Mouse (Mus musculus): ENCODE measurements at regions not wholly inside any gene's neighbourhood (a gene's known extent, or its start where the extent isn't known, plus 50 kb on each side); places are given as distances from the start of the nearest gene placed in this dataset.

GRCm38 (mm10) chr4:55802101-55802500, 269.8 kb upstream of the Klf4 start:
- ATAC-seq (replicated peaks; ENCODE audit: low FRiP score, low TSS enrichment, low read depth) (no peak), DNase-seq (ENCODE audit: low spot score) (no peak)
- H3K27me3 ChIP-seq (replicated peaks; ENCODE audit: control insufficient read depth, insufficient read depth, low read length), result no peaks in the 10 kb centered on the region
- no peaks in the 10 kb centered on the region for H3K4me1 ChIP-seq (replicated peaks; ENCODE audit: control insufficient read depth, insufficient read depth, low read length)
- H3K36me3 ChIP-seq (ENCODE audit: control insufficient read depth, insufficient read depth, low read length), result no peaks in the 10 kb centered on the region
- no peak overlapping the region for H3K4me3 ChIP-seq (ENCODE audit: low read depth, low read length)
- H3K9me3 ChIP-seq (ENCODE audit: control insufficient read depth, low read length), result no peaks in the 10 kb centered on the region
- H3K4me2 ChIP-seq (ENCODE audit: low read length), result no peak overlapping the region
- H3K27ac ChIP-seq (ENCODE audit: low read depth), result no peak overlapping the region
- 84% methylated on average over 4 of the region's 4 CpGs for WGBS
- no peak overlapping the region for H3K9ac ChIP-seq (ENCODE audit: low read length)

- Histone ChIP-seq H3K4me1 (replicated peaks; ENCODE audit: control insufficient read depth, insufficient read depth, low read length) (no peaks in the 10 kb centered on the region), H3K27ac (ENCODE audit: low read depth) (no peak overlapping the region), H3K9ac (ENCODE audit: low read length) (no peak overlapping the region), H3K36me3 (ENCODE audit: control insufficient read depth, insufficient read depth, low read length) (no peaks in the 10 kb centered on the region), H3K4me3 (ENCODE audit: low read depth, low read length) (no peak overlapping the region), H3K4me2 (ENCODE audit: low read length) (no peak overlapping the region), H3K9me3 (ENCODE audit: control insufficient read depth, low read length) (no peaks in the 10 kb centered on the region), H3K27me3 (replicated peaks; ENCODE audit: control insufficient read depth, insufficient read depth, low read length) (no peaks in the 10 kb centered on the region)
- WGBS, result 77% methylated on average over 6 of the region's 6 CpGs
- DNase-seq (ENCODE audit: low spot score) (no peak), ATAC-seq (replicated peaks; ENCODE audit: low FRiP score, low TSS enrichment, low read depth) (no peak)
Observed at GRCm38 (mm10) chr4:55798099-55798498, 265.8 kb upstream of the Klf4 start.

GRCm38 (mm10) chr4:55781329-55781847, 249.1 kb upstream of the Klf4 start:
- Histone ChIP-seq H3K27ac (ENCODE audit: low read depth) (no peak overlapping the region), H3K4me1 (replicated peaks; ENCODE audit: control insufficient read depth, insufficient read depth, low read length) (no peaks in the 10 kb centered on the region), H3K4me2 (ENCODE audit: low read length) (no peak overlapping the region), H3K4me3 (ENCODE audit: low read depth, low read length) (no peak overlapping the region), H3K36me3 (ENCODE audit: control insufficient read depth, insufficient read depth, low read length) (no peaks in the 10 kb centered on the region), H3K27me3 (replicated peaks; ENCODE audit: control insufficient read depth, insufficient read depth, low read length) (no peaks in the 10 kb centered on the region), H3K9ac (ENCODE audit: low read length) (no peak overlapping the region), H3K9me3 (ENCODE audit: control insufficient read depth, low read length) (no peaks in the 10 kb centered on the region)
- ATAC-seq (replicated peaks; ENCODE audit: low FRiP score, low TSS enrichment, low read depth) (no peak), DNase-seq (ENCODE audit: low spot score) (no peak)

- ATAC-seq (replicated peaks; ENCODE audit: low FRiP score, low TSS enrichment, low read depth), result no peak
- Histone ChIP-seq H3K4me1 (replicated peaks; ENCODE audit: control insufficient read depth, insufficient read depth, low read length) (no peaks in the 10 kb centered on the region), H3K27me3 (replicated peaks; ENCODE audit: control insufficient read depth, insufficient read depth, low read length) (no peaks in the 10 kb centered on the region), H3K4me2 (ENCODE audit: low read length) (no peak overlapping the region), H3K9ac (ENCODE audit: low read length) (no peak overlapping the region), H3K9me3 (ENCODE audit: control insufficient read depth, low read length) (no peaks in the 10 kb centered on the region), H3K4me3 (ENCODE audit: low read depth, low read length) (no peak overlapping the region), H3K27ac (ENCODE audit: low read depth) (no peak overlapping the region), H3K36me3 (ENCODE audit: control insufficient read depth, insufficient read depth, low read length) (no peaks in the 10 kb centered on the region)
- WGBS, result 59% methylated on average over 4 of the region's 4 CpGs
- DNase-seq (ENCODE audit: low spot score), result no peak
Observed at GRCm38 (mm10) chr4:55779581-55779980, 247.3 kb upstream of the Klf4 start.

GRCm38 (mm10) chr4:55775858-55776257, 243.6 kb upstream of the Klf4 start:
- no peak overlapping the region for H3K4me2 ChIP-seq (ENCODE audit: low read length)
- no peaks in the 10 kb centered on the region for H3K9me3 ChIP-seq (ENCODE audit: control insufficient read depth, low read length)
- ATAC-seq (replicated peaks; ENCODE audit: low FRiP score, low TSS enrichment, low read depth) (no peak), DNase-seq (ENCODE audit: low spot score) (no peak)
- H3K36me3 ChIP-seq (ENCODE audit: control insufficient read depth, insufficient read depth, low read length), result no peaks in the 10 kb centered on the region
- H3K27ac ChIP-seq (ENCODE audit: low read depth), result no peak overlapping the region
- no peak overlapping the region for H3K4me3 ChIP-seq (ENCODE audit: low read depth, low read length)
- WGBS, result 47% methylated on average over 7 of the region's 7 CpGs
- H3K9ac ChIP-seq (ENCODE audit: low read length), result no peak overlapping the region
- no peaks in the 10 kb centered on the region for H3K4me1 ChIP-seq (replicated peaks; ENCODE audit: control insufficient read depth, insufficient read depth, low read length)
- H3K27me3 ChIP-seq (replicated peaks; ENCODE audit: control insufficient read depth, insufficient read depth, low read length), result no peaks in the 10 kb centered on the region

GRCm38 (mm10) chr4:55774571-55774970, 242.3 kb upstream of the Klf4 start:
- H3K4me2 ChIP-seq (ENCODE audit: low read length), result no peak overlapping the region

GRCm38 (mm10) chr4:55769656-55770055, 237.4 kb upstream of the Klf4 start:
- 90% methylated on average over 3 of the region's 3 CpGs for WGBS
- Histone ChIP-seq H3K9ac (ENCODE audit: low read length) (no peak overlapping the region), H3K4me2 (ENCODE audit: low read length) (no peak overlapping the region), H3K36me3 (ENCODE audit: control insufficient read depth, insufficient read depth, low read length) (no peaks in the 10 kb centered on the region), H3K27ac (ENCODE audit: low read depth) (no peak overlapping the region), H3K27me3 (replicated peaks; ENCODE audit: control insufficient read depth, insufficient read depth, low read length) (no peaks in the 10 kb centered on the region), H3K4me3 (ENCODE audit: low read depth, low read length) (no peak overlapping the region), H3K4me1 (replicated peaks; ENCODE audit: control insufficient read depth, insufficient read depth, low read length) (no peaks in the 10 kb centered on the region), H3K9me3 (ENCODE audit: control insufficient read depth, low read length) (no peaks in the 10 kb centered on the region)
- no peak for DNase-seq (ENCODE audit: low spot score)
- ATAC-seq (replicated peaks; ENCODE audit: low FRiP score, low TSS enrichment, low read depth), result no peak

More at GRCm38 (mm10) chr4:55774571-55774970, 242.3 kb upstream of the Klf4 start:
- Histone ChIP-seq H3K4me3 (ENCODE audit: low read depth, low read length) (no peak overlapping the region), H3K27ac (ENCODE audit: low read depth) (no peak overlapping the region), H3K36me3 (ENCODE audit: control insufficient read depth, insufficient read depth, low read length) (no peaks in the 10 kb centered on the region), H3K27me3 (replicated peaks; ENCODE audit: control insufficient read depth, insufficient read depth, low read length) (no peaks in the 10 kb centered on the region), H3K9me3 (ENCODE audit: control insufficient read depth, low read length) (no peaks in the 10 kb centered on the region), H3K9ac (ENCODE audit: low read length) (no peak overlapping the region), H3K4me1 (replicated peaks; ENCODE audit: control insufficient read depth, insufficient read depth, low read length) (no peaks in the 10 kb centered on the region)
- DNase-seq (ENCODE audit: low spot score), result no peak
- WGBS, result 88% methylated on average over 4 of the region's 4 CpGs
- ATAC-seq (replicated peaks; ENCODE audit: low FRiP score, low TSS enrichment, low read depth), result no peak

GRCm38 (mm10) chr4:55768325-55768724, 236.1 kb upstream of the Klf4 start:
- no peak for DNase-seq (ENCODE audit: low spot score)
- no peak overlapping the region for H3K27ac ChIP-seq (ENCODE audit: low read depth)
- no peak overlapping the region for H3K4me2 ChIP-seq (ENCODE audit: low read length)
- no peaks in the 10 kb centered on the region for H3K27me3 ChIP-seq (replicated peaks; ENCODE audit: control insufficient read depth, insufficient read depth, low read length)
- no peak overlapping the region for H3K4me3 ChIP-seq (ENCODE audit: low read depth, low read length)
- H3K4me1 ChIP-seq (replicated peaks; ENCODE audit: control insufficient read depth, insufficient read depth, low read length), result no peaks in the 10 kb centered on the region
- WGBS, result 95% methylated on average over 6 of the region's 6 CpGs
- ATAC-seq (replicated peaks; ENCODE audit: low FRiP score, low TSS enrichment, low read depth), result no peak
- H3K36me3 ChIP-seq (ENCODE audit: control insufficient read depth, insufficient read depth, low read length), result no peaks in the 10 kb centered on the region
- no peak overlapping the region for H3K9ac ChIP-seq (ENCODE audit: low read length)
- no peaks in the 10 kb centered on the region for H3K9me3 ChIP-seq (ENCODE audit: control insufficient read depth, low read length)

- Histone ChIP-seq H3K27me3 (replicated peaks; ENCODE audit: control insufficient read depth, insufficient read depth, low read length) (no peaks in the 10 kb centered on the region), H3K4me3 (ENCODE audit: low read depth, low read length) (no peak overlapping the region), H3K4me2 (ENCODE audit: low read length) (no peak overlapping the region), H3K4me1 (replicated peaks; ENCODE audit: control insufficient read depth, insufficient read depth, low read length) (no peaks in the 10 kb centered on the region), H3K36me3 (ENCODE audit: control insufficient read depth, insufficient read depth, low read length) (no peaks in the 10 kb centered on the region), H3K9ac (ENCODE audit: low read length) (no peak overlapping the region), H3K9me3 (ENCODE audit: control insufficient read depth, low read length) (no peaks in the 10 kb centered on the region), H3K27ac (ENCODE audit: low read depth) (no peak overlapping the region)
- ATAC-seq (replicated peaks; ENCODE audit: low FRiP score, low TSS enrichment, low read depth), result no peak
- 77% methylated on average over 4 of the region's 4 CpGs for WGBS
- no peak for DNase-seq (ENCODE audit: low spot score)
Observed at GRCm38 (mm10) chr4:55767133-55767532, 234.9 kb upstream of the Klf4 start.

Measured in intestine, embryonic 14.5 days (tissue).